Mouse (Mus musculus): ENCODE results near the gene Rnase4. TPM values are rescaled to one million over a fixed set of nuclear protein-coding genes. Genes with fewer than 3 reads are reported as not detected.

The Rnase4 gene
- total RNA-seq, 2 experiments from 2014 or later, result 25.0 to 30.1 TPM

Other genes starting within 250 kb of the Rnase4 start
- gene Tep1, start 220.5 kb upstream of the Rnase4 start, total RNA-seq (2021), result 1 to 10 TPM; 6.5 to 9.0 TPM
- gene Klhl33, start 193.6 kb upstream of the Rnase4 start, total RNA-seq (2021), result 100 to 1,000 TPM in 1 of 2 experiments, 10 to 100 TPM in 1; 56.5 to 114 TPM
- 10 to 100 TPM; 45.9 to 47.5 TPM for gene Osgep, start 166.2 kb upstream of the Rnase4 start, total RNA-seq (2021)
- 10 to 100 TPM; 29.1 to 29.2 TPM for gene Apex1, start 166.1 kb upstream of the Rnase4 start, total RNA-seq (2021)
- 10 to 100 TPM; 16.1 to 16.7 TPM for gene Pip4p1, start 160.2 kb upstream of the Rnase4 start, total RNA-seq (2021)
- gene Pnp, start 160.0 kb upstream of the Rnase4 start, total RNA-seq (2021), result 1 to 10 TPM; 3.3 to 4.5 TPM
- gene Gm49342, start 146.6 kb upstream of the Rnase4 start, total RNA-seq (2021), result 1 to 10 TPM; 2.2 to 6.2 TPM
- gene Pnp2, start 135.1 kb upstream of the Rnase4 start, total RNA-seq (2021), result under 1 TPM in 1 of 2 experiments, not detected in 1; 0.24 TPM
- not detected for gene Rnase10, start 83.3 kb upstream of the Rnase4 start, total RNA-seq (2021)
- not detected for gene Rnase9, start 49.2 kb upstream of the Rnase4 start, total RNA-seq (2021)
- not detected for gene Rnase11, start 40.9 kb upstream of the Rnase4 start, total RNA-seq (2021)
- not detected for gene Rnase12, start 33.4 kb upstream of the Rnase4 start, total RNA-seq (2021)
- not detected for gene Olfr750, start 16.6 kb upstream of the Rnase4 start, total RNA-seq (2021)
- 1 to 10 TPM; 3.0 to 4.1 TPM for gene Ang, start 73 bp downstream of the Rnase4 start, total RNA-seq (2021)
- gene Eddm3b, start 23.3 kb downstream of the Rnase4 start, total RNA-seq (2021), result not detected
- under 1 TPM in 1 of 2 experiments, not detected in 1; 0.21 TPM for gene Rnase6, start 32.8 kb downstream of the Rnase4 start, total RNA-seq (2021)
- gene Rnase1, start 55.7 kb downstream of the Rnase4 start, total RNA-seq (2021), result under 1 TPM in 1 of 2 experiments, not detected in 1; 0.39 TPM
- gene Rnase2b, start 71.2 kb downstream of the Rnase4 start, total RNA-seq (2021), result not detected
- gene Ang2, start 108.1 kb downstream of the Rnase4 start, total RNA-seq (2021), result not detected
- gene Ear14, start 112.3 kb downstream of the Rnase4 start, total RNA-seq (2021), result not detected
- 1 to 10 TPM; 3.2 to 3.4 TPM for gene Rnase2a, start 165.0 kb downstream of the Rnase4 start, total RNA-seq (2021)